Mouse (Mus musculus) mature B cell (primary cell): Measurements from ENCODE around the gene Fkbp5.
"Not testable (repeated sequence)": the region's sequence is repeated elsewhere in the genome, so short reads cannot be mapped to it uniquely, and the experiment has no call there.

ENCODE experiments used
- in situ Hi-C: fragments of 300-500 bp; cut with MboI; formaldehyde crosslinking; loops from 2 replicates; pipeline ENCODE4 v1.14.3; 2019

The Fkbp5 gene

DNA sequence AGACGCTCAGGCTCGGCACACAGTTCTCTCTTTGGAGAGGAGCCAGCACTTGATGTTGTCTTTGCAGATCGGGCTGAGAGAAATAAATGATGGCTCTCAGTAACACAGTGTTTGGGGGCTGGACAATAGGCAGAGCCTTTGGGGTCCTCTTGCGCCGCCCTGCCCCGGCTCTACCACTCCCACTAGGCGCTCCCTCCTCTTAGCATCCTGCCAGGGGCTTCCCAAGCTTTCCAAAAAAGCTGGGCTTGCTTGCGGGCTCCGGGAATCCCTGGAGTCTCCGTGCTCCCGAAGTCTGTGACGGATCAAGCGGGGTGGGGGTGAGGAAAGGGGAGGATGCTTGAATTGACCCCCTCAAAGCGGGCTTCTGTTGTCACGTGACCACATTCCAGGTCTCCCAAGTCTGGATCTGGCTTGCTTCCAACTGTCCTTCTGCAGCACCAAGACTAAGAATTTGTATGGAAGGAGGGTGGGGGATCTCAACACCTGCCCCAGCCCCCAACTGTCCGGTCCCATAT is at the start of gene Fkbp5:
Fkbp5 (minus strand) TSS at position 87 of the 515 bp plus-strand sequence.
- in situ Hi-C loops, result no loop called here

DNA sequence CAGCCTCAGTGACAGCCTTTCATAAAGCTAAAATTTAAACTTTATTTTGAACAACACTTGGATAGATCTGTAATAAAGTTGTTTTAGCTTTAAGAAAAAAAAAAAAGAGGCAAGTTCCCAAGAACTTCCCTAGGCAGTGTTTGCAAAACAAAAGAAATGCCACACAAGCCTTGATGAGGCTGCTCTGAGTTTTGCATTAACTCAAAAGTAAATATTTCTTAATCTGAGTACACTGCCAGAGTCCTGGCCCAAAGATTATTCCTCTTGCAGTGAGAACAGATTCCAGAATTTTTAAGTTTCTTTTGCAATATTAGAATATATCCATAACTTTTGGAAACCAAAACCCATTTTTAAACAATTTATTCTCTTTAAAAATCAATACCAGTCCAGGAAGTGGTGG is 47.9 kb upstream of the Fkbp5 start:
- in situ Hi-C loops, result no loop called here

DNA sequence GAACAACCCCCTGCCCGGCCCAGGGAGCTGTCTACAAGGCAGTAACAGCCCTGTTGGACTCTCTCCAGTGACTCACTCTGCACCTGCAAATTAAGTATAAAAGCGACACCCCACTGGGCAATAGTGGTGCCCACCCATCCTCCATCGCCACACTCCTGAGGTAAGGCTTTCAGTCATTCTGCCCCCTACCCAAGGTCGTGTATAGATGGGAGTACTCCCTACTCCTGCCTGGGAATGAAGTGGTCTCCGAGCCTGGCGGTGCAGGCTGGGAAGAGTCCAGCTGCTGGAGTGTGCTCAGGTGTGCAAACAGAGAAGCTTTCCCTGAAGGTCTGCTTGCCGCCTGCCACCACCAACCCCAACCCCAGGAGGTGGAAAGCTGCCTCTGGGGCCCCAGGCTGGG is 44.3 kb upstream of the Fkbp5 start:
- in situ Hi-C loops, result no loop called here

DNA sequence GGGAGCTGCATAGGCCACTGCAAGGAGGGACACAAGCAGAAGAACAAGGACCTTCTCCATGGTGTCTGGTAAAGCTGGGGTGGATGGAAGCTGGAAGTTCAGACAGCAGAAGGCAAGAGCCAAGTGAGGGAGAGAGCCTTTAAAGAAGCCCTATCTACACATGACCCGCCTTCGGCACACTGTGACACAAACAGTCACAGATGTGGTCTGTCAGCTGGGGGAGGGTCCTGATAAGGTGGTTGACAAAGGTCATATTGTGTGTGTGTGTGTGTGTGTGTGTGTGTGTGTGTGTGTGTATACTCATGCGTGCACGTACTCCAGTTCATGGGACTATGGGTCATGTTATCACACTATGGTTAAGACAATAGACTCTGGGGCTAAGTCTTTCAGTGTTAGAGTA is 43.3 kb upstream of the Fkbp5 start, which contains the start of gene Clps:
Clps (minus strand) TSS at position 169 of the 400 bp plus-strand sequence.
- in situ Hi-C loops, result no loop called here

DNA sequence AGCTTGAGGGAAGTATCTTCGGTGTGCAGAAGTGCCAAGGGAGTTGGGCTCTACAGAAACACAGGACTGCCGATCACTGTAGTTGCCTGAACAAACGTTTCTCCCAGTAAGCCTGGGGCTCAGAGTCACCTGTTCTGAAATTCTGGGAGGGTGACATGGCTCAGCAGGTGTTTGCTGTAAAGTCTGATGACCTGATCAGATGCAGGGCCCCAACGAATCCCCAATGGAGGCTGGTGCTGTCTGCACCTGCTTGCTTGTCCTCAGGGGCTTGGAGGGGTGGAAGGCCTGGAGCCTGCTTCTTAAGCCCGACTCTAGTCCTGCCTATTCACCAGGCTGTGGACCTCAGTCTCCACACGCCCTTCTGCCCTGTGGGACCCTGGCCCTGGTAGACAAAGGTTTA is 40.4 kb upstream of the Fkbp5 start:
- in situ Hi-C loops, result no loop called here

DNA sequence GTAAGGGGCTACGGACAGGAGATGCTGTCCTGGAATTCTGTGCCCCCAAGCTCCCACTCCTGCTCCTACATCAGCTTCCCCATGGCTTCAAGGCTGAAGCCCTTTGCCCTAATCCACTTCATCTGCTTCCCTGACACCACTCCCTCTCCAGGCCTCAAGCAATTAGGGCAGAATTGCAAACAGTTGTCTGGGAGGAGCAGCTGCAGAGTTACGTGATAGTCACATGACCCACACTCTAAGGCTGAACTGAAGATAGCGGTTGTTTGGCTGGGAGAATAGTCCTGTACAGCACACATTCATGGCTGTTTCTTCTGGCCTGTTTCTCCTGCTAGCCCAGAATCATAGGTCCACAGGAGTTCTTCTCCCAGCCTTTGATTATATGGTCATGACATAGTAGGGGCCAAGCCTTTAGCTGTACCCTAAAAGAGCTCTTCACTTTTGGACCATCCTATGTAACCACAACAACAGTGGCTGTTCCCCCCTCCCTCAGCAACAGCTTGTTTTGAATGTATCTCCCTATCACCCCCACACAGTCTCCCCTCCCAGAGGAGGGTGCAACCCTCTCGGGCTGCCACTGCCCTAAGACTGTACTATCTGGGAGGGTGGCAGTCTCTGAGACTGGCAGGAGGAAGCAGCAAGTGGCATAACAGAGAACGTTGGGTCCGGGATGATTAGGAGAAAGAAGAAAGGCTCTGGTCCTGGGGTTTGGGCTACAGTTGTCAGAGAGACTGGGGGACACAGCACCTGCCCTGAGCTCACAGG is 39.5 kb upstream of the Fkbp5 start:
- in situ Hi-C loops, result no loop called here

DNA sequence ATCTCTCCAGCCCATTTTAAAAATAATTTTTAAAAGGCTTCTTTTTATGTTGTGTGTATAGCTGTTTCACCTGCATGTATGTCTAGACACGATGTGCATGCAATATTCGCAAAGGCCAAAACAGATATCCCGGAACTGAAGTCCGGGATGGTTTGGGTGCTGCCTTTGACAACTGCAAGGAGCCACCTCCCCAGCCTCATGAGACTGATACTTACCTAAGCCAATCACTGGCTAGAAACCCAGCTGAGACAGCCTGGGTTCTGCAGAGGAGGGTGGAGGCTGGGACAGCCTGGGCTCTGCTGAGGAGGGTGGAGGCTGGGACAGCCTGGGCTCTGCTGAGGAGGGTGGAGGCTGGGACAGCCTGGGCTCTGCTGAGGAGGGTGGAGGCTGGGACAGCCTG is 36.7 kb upstream of the Fkbp5 start:
- in situ Hi-C loops, result not testable (repeated sequence)

DNA sequence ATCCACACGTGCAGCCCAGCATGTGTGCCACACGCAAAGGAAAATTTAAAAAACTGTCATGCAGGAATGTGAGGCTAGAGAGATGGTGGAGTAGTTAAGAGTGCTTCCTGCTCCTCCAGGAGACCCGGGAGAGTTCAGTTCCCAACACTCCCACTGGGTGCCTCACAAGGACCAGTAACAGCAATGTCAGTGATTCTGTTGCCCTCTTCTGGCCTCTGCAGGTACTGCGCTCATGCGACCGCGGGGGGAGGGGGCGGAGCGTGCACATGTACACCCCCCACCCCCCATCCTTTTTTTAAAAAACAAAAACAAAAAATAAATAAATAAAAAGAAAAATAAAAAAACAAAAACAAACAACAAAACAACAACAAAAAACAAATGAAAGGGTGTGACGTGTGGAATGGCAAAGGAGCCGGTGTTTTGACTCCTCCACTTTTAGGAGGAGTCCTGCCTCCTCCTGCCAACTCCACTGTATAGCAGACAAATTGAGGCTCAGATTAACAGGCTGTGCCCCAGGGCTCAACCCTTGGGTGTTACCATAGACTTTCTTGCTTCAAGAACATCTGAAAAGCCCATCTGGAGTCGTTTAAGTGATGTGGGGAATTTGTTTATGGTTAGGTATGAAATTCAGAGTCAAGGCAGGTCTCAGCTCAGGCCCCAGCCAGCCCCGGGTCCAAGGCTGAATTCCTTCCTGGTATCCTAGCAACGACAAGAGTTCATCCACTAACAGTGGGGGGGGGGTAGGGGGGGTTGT is 35.9 kb upstream of the Fkbp5 start:
- in situ Hi-C loops, result no loop called here

DNA sequence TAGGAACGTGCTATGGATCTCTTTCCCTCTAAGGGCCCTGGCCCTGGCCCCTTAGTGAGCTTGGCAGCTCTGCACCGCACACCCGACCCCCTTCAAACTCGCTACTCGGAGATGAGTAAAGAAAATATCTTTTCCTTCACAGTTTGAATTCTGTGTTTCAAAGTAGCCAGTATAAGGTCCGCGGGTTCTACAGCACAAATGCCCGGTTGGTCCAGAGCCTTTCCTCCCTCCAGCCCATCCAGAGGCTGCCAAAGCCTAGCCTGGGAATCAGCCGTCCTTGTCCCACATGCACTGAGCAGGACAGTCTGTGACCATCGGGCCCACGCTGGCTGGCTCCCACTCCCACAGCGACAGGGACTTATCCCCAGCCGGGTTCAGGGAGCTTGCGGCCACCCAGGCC is 31.8 kb upstream of the Fkbp5 start, which contains the start of gene Clpsl2:
Clpsl2 (plus strand) TSS at position 301 of the 400 bp plus-strand sequence.
- in situ Hi-C loops, result loop anchor here (25.0 kb wide), 1 partner anchor 162 kb away; no protein-coding TSS in a partner anchor

DNA sequence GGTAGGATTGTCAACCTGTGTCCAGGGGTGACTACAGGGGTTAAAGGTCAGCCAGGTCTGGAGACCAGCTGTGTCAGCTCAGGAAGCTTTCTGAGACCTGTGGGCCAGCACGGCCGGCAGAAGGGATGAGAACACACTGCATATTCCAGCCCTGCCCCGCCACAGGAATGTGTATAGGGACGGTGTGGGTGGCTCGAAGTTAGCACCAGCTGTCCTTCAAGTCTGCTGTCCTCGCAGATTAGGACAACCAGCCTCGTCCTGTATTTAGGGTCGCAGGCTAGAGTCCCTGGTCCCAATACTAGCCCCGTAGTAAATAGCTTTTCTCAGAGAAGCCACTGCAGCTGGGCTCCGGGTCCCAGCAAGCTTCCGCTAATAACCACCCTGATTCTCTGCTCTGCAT is 31.2 kb upstream of the Fkbp5 start:
- in situ Hi-C loops, result loop anchor here (25.0 kb wide), 1 partner anchor 161 kb away; no protein-coding TSS in a partner anchor

DNA sequence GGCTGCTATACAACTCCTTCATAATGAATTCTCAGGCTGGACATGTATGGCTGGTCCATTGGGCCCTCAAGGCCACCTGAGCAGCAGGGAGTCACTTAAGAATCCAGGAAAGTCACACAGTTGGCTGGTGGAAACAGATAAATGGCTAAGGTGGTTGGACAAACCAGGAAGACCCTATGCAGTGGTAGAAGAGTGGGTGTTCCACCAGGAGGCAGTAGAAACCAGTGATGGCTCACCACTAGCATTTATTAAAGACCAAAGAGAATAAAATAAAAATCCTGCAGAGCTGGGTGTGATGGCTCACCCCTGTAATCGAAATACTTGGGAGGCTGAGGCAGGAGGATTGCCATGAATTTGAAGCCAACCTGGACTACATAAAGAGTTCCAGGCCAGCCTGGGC is 29.6 kb upstream of the Fkbp5 start:
- in situ Hi-C loops, result loop anchor here (25.0 kb wide), 1 partner anchor 160 kb away; no protein-coding TSS in a partner anchor

DNA sequence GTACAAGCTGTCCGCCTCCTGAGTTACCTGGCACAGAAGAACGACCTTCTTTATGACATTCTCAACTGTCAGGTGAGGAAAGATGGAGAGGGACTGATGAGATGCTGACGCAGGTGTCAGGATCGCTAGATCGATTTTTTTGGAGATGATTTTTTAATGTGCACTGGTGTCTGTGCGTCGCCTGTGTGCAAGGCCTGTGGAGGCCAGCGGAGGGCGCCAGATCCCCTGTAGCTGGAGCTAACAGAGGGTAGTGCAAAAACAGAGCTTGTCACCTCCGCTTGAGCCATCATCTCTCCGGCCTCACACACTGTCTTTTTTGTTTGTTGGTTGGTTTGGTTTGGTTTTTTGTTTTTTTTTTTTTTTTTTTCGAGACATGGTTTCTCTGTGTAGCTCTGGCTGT is 20.6 kb upstream of the Fkbp5 start:
- in situ Hi-C loops, result loop anchor here (25.0 kb wide), 1 partner anchor 151 kb away; no protein-coding TSS in a partner anchor

DNA sequence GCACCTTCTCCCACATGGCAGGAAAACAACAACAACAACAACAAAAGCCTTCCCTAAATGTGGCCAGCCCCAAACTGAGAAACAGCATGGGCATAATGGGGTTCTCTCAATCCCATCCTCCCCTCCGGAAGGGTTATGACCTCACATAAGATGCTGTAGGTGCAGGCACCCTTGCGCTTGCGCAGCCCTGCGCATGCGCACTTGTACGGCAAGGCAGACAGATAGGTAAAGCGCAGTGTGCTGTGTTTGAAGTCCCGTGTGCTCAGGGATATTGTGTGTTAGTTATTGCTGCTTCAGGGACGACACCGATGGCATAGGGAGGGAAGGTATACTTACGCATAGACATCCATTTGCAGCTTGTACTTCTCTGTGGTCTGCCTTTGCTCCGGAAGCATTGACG is 16.0 kb upstream of the Fkbp5 start:
- in situ Hi-C loops, result loop anchor here (25.0 kb wide), 1 partner anchor 146 kb away; no protein-coding TSS in a partner anchor

DNA sequence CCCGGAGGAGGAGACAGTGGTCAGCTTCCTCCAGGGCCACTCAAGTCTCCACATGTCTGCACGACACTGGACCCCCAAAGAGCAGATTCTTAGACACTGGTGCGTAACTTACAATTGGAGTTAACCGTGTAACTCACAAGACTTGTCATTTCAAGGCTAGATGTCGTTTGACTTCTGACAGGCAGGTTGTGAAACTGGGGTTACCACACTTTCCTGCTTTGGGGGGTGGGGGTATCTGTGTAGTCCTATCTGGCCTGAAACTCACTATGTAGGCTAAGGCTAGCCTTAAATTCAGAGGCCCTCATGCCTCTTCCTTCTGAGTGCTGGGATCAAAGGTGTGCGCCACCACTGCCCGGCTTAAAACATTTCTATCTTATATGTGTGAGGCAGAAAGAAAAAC is 15.2 kb upstream of the Fkbp5 start:
- in situ Hi-C loops, result loop anchor here (25.0 kb wide), 1 partner anchor 145 kb away; no protein-coding TSS in a partner anchor

DNA sequence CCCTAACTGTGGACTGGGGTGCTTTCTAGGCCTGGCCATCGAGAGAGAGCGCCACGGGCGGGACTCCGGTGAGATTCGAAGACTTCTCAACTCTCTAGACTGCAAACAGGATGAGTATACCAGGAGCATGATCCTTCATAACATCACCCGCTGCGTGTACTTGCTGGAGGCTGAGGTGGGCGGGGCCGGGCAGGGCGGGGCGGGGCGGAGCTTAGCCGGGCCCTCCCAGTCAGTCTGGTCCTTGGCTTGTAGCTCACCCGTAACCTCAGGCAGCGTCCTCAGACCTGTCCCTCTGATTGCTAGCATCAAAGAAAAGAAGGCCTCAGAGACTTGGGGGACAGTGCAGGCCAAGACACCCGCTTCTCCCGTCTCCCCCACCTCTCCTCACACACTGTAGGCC is 14.6 kb upstream of the Fkbp5 start:
- in situ Hi-C loops, result loop anchor here (25.0 kb wide), 1 partner anchor 145 kb away; no protein-coding TSS in a partner anchor

DNA sequence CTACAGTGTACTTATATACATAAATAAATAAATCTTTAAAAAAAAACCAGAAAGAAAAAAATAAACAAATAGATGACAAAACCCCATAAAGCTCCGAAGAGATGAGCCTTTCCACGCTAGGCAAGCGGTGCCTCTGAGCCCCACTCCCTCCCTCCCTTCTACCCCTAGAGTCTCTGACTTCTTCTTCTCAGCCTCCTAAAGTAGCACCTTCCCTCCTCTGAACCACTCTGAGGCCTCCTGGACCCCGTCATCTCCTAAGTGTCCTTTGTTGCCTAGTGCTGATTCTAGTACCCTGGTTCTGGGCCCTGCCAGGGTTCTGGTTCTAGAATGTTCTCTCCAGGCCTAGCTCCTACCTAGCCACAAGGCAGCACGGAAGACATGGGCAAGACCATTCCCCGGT is 13.2 kb upstream of the Fkbp5 start, which contains the start of gene Armc12:
Armc12 (plus strand) TSS at position 301 of the 400 bp plus-strand sequence.
- in situ Hi-C loops, result loop anchor here (25.0 kb wide), 1 partner anchor 143 kb away; no protein-coding TSS in a partner anchor

DNA sequence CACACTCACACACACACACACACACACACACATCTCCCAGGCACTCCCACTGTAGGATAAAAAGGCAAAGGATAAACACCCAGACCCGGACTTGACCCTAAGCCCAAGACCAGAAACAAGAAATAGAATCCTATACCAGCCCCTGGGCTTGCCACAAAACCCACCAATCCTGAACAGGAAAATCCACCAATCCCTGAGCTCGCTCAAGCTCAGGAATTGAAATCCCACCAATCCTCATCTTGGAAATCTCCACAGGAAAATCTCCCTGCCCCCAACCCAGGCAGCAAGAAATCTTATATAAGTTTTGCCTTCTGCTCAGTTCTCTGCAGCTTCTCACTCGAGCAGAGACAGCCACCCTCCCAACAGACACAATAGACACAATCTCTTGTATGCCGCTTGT is 11.8 kb upstream of the Fkbp5 start:
- in situ Hi-C loops, result loop anchor here (25.0 kb wide), 1 partner anchor 142 kb away; no protein-coding TSS in a partner anchor

DNA sequence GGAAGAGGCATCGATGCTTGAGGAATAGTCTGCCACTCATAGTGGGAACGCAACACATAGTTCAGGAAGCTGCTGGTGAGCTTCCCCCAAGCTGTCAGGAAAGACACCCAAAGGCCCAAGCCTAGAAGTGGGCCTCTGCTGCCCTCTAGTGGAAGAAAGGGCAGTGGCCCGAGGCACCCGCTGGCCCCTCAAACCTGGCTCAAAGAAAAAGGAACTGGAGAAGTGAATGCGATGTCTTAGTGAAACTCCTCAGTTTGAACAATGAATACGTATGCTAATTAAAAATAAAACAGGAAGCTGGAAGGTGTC is 10.7 kb upstream of the Fkbp5 start:
- in situ Hi-C loops, result loop anchor here (25.0 kb wide), 1 partner anchor 141 kb away; no protein-coding TSS in a partner anchor

DNA sequence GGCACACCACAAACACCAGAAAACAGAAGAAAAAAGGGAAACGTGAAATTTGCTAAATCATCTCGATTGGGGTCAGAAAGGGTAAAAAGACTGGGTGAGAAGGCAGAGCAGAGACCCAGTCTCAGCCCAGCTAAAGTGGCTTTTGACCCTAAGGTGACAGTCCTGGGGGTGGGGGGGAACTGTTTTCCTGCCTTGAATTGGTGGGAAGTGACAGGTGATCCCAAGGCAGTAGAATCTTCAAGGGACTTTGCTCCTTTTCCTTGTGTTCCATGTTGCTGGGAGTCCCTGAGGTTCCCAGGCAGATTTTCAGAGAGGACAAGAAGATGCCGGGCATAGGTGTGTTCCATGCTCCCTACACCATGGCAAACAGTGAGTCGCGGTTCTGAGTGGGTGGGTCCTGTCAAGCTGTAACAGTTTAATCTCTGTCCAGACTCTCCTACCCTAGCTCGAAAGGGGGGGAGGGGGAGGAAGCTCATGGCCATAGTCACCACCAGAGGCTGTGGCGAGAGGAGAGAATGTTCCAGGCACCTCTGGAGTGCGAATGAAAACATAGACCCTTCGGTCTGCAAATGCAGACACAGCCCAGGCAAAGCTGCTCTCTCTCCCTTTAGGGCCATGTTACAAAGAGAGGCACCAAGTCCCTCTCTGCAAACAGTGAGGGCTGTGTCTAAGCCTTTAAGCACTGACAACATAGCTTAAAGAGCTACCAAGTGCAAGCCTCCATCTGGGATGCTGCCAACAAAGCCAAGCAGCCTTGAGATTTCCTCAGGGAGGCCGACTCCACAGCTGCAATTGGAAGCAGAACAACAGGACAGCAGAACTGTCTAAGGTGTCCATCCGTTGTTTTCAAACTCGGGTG is 10.1 kb upstream of the Fkbp5 start:
- in situ Hi-C loops, result loop anchor here (25.0 kb wide), 1 partner anchor 140 kb away; no protein-coding TSS in a partner anchor

DNA sequence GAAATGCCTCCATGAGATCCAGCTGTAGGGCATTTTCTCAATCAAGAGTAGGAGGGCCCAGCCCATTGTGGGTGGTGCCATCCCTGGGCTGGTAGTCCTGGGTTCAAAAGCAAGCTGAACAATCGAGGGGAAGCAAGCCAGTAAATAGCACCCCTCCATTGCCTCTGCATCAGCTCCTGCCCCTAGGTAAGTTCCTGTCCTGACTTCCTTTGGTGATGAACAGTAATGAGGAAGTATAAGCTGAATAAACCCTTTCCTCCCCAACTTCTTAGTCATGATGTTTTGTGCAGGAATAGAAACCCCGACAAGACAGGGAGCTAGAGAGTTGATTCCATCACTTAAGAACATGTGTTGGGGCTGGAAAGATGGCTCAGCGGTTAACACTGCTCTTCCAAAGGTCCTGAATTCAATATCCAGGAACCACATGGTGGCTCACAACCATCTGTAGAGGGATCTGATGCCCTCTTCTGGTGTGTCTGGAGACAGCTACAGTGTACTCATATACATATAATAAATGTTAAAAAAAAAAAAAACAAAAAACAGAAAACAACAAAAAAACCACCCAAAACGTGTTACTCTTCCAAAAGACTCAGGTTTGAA is 7.6 kb upstream of the Fkbp5 start:
- in situ Hi-C loops, result loop anchor here (5.0 to 25.0 kb wide), 2 partner anchors 43 to 138 kb away; no protein-coding TSS in a partner anchor
